Mouse (Mus musculus): ENCODE data around the gene Abca13.

The Abca13 gene

DNA sequence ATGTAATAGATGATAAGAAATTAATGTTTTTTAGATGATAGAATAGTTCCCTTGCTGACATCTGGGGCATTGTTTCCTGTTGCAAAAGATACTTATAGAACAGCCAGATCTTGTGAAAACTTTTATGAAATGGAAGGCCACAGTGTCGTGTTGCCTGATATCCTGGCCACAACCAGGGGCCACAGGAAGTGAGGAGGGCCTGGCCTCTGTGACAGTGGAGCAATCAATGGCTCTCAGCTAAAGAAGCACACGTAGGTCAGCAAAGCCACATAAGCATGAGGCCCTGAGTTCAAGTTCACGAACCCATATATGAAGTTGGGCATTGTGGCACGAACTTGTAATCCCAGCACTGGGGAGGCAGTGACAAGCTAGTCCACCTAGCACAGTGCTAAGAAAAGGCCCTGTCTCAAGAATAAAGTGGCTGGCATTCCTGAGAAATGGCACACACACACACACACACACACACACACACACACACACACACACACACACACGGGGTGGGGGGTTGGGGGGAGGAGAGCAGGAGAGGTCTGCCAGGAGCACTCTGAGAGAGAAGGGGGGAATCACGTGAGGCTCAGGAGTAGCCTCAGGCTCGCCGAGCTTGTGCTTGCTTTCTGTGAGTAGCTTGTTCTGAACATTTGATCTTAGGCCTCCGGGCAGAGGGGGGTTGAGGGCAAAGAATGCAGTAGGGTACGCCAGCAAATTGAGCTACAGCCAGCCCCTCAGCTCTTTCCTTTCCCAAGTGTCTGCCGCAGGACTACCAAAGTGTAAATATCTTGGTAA, 779 bp upstream of the Abca13 start:
- no peak for TF ChIP-seq NANOG (IDR thresholded peaks at IDR 0.05; ENCODE audit: borderline replicate concordance, low read length)
- no peak for TF ChIP-seq POU5F1 (IDR thresholded peaks at IDR 0.05; ENCODE audit: borderline replicate concordance, low read length)
- TF ChIP-seq CTCF (conservative IDR thresholded peaks at IDR 0.05; ENCODE audit: low read length): no peak
- H3K36me3 ChIP-seq (ENCODE audit: insufficient read depth, low read length): no peaks in the 10 kb centered on the region
- H3K27me3 ChIP-seq (ENCODE audit: insufficient read depth, low read length): no peaks in the 10 kb centered on the region; the same call in 1 of the 2 replicates
- H3K4me3 ChIP-seq (replicated peaks; ENCODE audit: low read length): no peak overlapping the region
- no peaks in the 10 kb centered on the region for H3K9me3 ChIP-seq (ENCODE audit: low read length)
- H3K4me1 ChIP-seq (replicated peaks; ENCODE audit: low read depth, low read length): no peaks in the 10 kb centered on the region

DNA sequence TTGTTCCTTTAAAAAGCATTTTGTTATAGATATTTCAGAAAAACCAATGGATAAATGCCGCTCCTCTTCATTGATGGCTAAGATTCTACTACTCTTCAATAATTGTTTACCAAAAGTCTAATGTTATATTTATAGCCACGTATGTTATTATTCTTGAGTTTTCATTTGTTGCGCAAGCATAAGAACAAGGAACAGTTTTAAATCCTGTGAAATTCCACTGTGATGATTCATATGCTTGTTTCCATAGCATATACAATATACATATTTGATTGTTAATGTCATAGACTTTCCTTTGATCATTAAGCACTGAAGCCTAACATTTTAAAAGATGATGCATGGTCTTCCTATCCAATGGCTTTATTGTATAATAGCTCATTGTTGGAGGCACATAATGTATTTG, 3.1 kb downstream of the Abca13 start:
- Histone ChIP-seq H3K4me1 (replicated peaks; ENCODE audit: low read depth, low read length) (no peaks in the 10 kb centered on the region), H3K36me3 (ENCODE audit: insufficient read depth, low read length) (no peaks in the 10 kb centered on the region), H3K4me3 (replicated peaks; ENCODE audit: low read length) (no peak overlapping the region), H3K9me3 (ENCODE audit: low read length) (no peaks in the 10 kb centered on the region), H3K27me3 (ENCODE audit: insufficient read depth, low read length) (no peaks in the 10 kb centered on the region; the same call in 1 of the 2 replicates)
- TF ChIP-seq NANOG (IDR thresholded peaks at IDR 0.05; ENCODE audit: borderline replicate concordance, low read length): no peak
- no peak for TF ChIP-seq CTCF (conservative IDR thresholded peaks at IDR 0.05; ENCODE audit: low read length)
- no peak for TF ChIP-seq POU5F1 (IDR thresholded peaks at IDR 0.05; ENCODE audit: borderline replicate concordance, low read length)

GRCm38 (mm10) chr11:9199868-9200267, 8.1 kb downstream of the Abca13 start:
- Histone ChIP-seq H3K27me3 (ENCODE audit: insufficient read depth, low read length) (no peaks in the 10 kb centered on the region), H3K4me1 (replicated peaks; ENCODE audit: low read depth, low read length) (peaks cover 6% of the 10 kb centered on the region), H3K36me3 (ENCODE audit: insufficient read depth, low read length) (no peaks in the 10 kb centered on the region), H3K4me3 (replicated peaks; ENCODE audit: low read length) (no peak overlapping the region), H3K9me3 (ENCODE audit: low read length) (no peaks in the 10 kb centered on the region)
- TF ChIP-seq POU5F1 (IDR thresholded peaks at IDR 0.05; ENCODE audit: borderline replicate concordance, low read length) (no peak), CTCF (conservative IDR thresholded peaks at IDR 0.05; ENCODE audit: low read length) (no peak), NANOG (IDR thresholded peaks at IDR 0.05; ENCODE audit: borderline replicate concordance, low read length) (no peak)

DNA sequence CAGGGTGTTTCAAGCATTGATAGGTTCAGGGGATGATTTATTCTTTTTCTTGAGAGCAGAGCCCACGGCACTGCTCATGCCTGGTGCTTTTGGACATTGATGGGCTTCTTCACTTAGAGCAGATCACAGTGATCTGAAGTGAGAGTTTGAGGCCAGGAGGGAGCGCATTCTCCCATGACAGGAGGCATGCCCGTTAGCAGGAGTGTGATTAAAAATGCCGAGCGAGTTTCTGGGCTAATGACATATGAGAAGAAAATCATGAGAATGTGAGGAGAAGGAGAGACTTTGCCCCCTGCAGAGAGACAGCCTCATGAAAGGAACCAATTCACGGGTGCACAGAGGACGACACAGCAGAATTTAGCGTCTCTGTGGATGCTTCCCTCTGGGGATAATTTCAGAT, 19.0 kb downstream of the Abca13 start:
- no peak overlapping the region for H3K4me3 ChIP-seq (replicated peaks; ENCODE audit: low read length)
- H3K4me1 ChIP-seq (replicated peaks; ENCODE audit: low read depth, low read length): no peaks in the 10 kb centered on the region
- H3K9me3 ChIP-seq (ENCODE audit: low read length): no peaks in the 10 kb centered on the region
- TF ChIP-seq POU5F1 (IDR thresholded peaks at IDR 0.05; ENCODE audit: borderline replicate concordance, low read length): no peak
- TF ChIP-seq CTCF (conservative IDR thresholded peaks at IDR 0.05; ENCODE audit: low read length): no peak
- TF ChIP-seq NANOG (IDR thresholded peaks at IDR 0.05; ENCODE audit: borderline replicate concordance, low read length): no peak
- H3K36me3 ChIP-seq (ENCODE audit: insufficient read depth, low read length): no peaks in the 10 kb centered on the region
- no peaks in the 10 kb centered on the region for H3K27me3 ChIP-seq (ENCODE audit: insufficient read depth, low read length)

- no peaks in the 10 kb centered on the region for H3K9me3 ChIP-seq (ENCODE audit: low read length)
- no peaks in the 10 kb centered on the region for H3K36me3 ChIP-seq (ENCODE audit: insufficient read depth, low read length)
- H3K4me1 ChIP-seq (replicated peaks; ENCODE audit: low read depth, low read length): no peaks in the 10 kb centered on the region
- no peak overlapping the region for H3K4me3 ChIP-seq (replicated peaks; ENCODE audit: low read length)
- no peak for TF ChIP-seq POU5F1 (IDR thresholded peaks at IDR 0.05; ENCODE audit: borderline replicate concordance, low read length)
- TF ChIP-seq CTCF (conservative IDR thresholded peaks at IDR 0.05; ENCODE audit: low read length): no peak
- TF ChIP-seq NANOG (IDR thresholded peaks at IDR 0.05; ENCODE audit: borderline replicate concordance, low read length): no peak
- H3K27me3 ChIP-seq (ENCODE audit: insufficient read depth, low read length): no peaks in the 10 kb centered on the region
These were observed 21.8 kb downstream of the Abca13 start for GRCm38 (mm10) chr11:9213580-9213979.

DNA sequence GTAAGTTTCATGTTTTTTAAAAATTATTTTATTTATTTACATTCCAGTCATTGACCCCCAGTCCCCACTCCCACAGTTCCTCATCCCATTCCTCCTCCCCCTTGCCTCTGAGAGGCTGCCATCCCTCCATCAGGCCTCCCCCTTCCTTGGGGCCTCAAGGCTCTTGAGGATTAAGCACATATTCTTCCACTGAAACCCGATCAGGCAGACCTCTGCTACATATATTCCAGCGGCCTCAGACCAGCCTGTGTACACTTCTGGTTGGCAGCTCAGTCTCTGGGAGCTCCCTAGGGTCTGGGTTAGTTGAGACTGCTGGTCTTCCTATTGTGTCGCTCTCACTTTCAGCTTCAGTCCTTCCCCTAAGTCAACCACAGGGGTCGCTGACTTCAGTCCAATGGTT, 24.5 kb downstream of the Abca13 start:
- Histone ChIP-seq H3K4me1 (replicated peaks; ENCODE audit: low read depth, low read length) (no peaks in the 10 kb centered on the region), H3K27me3 (ENCODE audit: insufficient read depth, low read length) (no peaks in the 10 kb centered on the region), H3K9me3 (ENCODE audit: low read length) (no peaks in the 10 kb centered on the region), H3K4me3 (replicated peaks; ENCODE audit: low read length) (no peak overlapping the region), H3K36me3 (ENCODE audit: insufficient read depth, low read length) (no peaks in the 10 kb centered on the region)
- TF ChIP-seq NANOG (IDR thresholded peaks at IDR 0.05; ENCODE audit: borderline replicate concordance, low read length): no peak
- TF ChIP-seq CTCF (conservative IDR thresholded peaks at IDR 0.05; ENCODE audit: low read length): no peak
- no peak for TF ChIP-seq POU5F1 (IDR thresholded peaks at IDR 0.05; ENCODE audit: borderline replicate concordance, low read length)

GRCm38 (mm10) chr11:9220501-9220900, 28.8 kb downstream of the Abca13 start:
- TF ChIP-seq POU5F1 (IDR thresholded peaks at IDR 0.05; ENCODE audit: borderline replicate concordance, low read length): no peak
- TF ChIP-seq CTCF (conservative IDR thresholded peaks at IDR 0.05; ENCODE audit: low read length): no peak
- no peak for TF ChIP-seq NANOG (IDR thresholded peaks at IDR 0.05; ENCODE audit: borderline replicate concordance, low read length)
- Histone ChIP-seq H3K27me3 (ENCODE audit: insufficient read depth, low read length) (no peaks in the 10 kb centered on the region), H3K4me3 (replicated peaks; ENCODE audit: low read length) (no peak overlapping the region), H3K36me3 (ENCODE audit: insufficient read depth, low read length) (no peaks in the 10 kb centered on the region), H3K9me3 (ENCODE audit: low read length) (no peaks in the 10 kb centered on the region), H3K4me1 (replicated peaks; ENCODE audit: low read depth, low read length) (no peaks in the 10 kb centered on the region)

- no peaks in the 10 kb centered on the region for H3K4me1 ChIP-seq (replicated peaks; ENCODE audit: low read depth, low read length)
- no peak for TF ChIP-seq NANOG (IDR thresholded peaks at IDR 0.05; ENCODE audit: borderline replicate concordance, low read length)
- TF ChIP-seq CTCF (conservative IDR thresholded peaks at IDR 0.05; ENCODE audit: low read length): no peak
- TF ChIP-seq POU5F1 (IDR thresholded peaks at IDR 0.05; ENCODE audit: borderline replicate concordance, low read length): no peak
- H3K9me3 ChIP-seq (ENCODE audit: low read length): no peaks in the 10 kb centered on the region
- H3K27me3 ChIP-seq (ENCODE audit: insufficient read depth, low read length): no peaks in the 10 kb centered on the region
- no peak overlapping the region for H3K4me3 ChIP-seq (replicated peaks; ENCODE audit: low read length)
- H3K36me3 ChIP-seq (ENCODE audit: insufficient read depth, low read length): no peaks in the 10 kb centered on the region
These were observed 29.9 kb downstream of the Abca13 start for GRCm38 (mm10) chr11:9221646-9222045.

DNA sequence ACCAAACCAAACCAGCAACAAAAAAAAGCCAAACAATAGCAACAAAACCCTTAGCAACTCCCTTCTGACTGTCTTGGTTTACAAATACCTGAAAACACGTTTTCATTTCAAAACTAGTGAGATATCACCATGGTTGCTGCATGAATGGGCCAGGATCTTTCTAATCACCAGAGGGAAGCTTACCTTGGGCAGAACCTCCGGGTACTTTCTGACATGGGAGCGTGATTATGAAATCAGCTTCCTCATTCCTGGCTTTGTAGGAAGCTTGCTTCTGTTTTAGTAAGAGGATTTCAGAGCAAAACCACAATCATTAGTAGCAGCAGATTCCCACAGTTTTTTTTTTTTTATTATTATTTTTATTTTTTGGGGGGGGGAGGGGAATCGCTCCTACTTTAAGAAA, 34.7 kb downstream of the Abca13 start:
- no peak for TF ChIP-seq NANOG (IDR thresholded peaks at IDR 0.05; ENCODE audit: borderline replicate concordance, low read length)
- Histone ChIP-seq H3K27me3 (ENCODE audit: insufficient read depth, low read length) (no peaks in the 10 kb centered on the region), H3K9me3 (ENCODE audit: low read length) (no peaks in the 10 kb centered on the region)

More for the DNA sequence above, 34.7 kb downstream of the Abca13 start:
- Histone ChIP-seq H3K4me1 (replicated peaks; ENCODE audit: low read depth, low read length) (no peaks in the 10 kb centered on the region), H3K36me3 (ENCODE audit: insufficient read depth, low read length) (no peaks in the 10 kb centered on the region), H3K4me3 (replicated peaks; ENCODE audit: low read length) (no peak overlapping the region)

All from E14TG2a.4 (cell line).